Mouse (Mus musculus): ENCODE measurements around the gene Tsc1.

DNA sequence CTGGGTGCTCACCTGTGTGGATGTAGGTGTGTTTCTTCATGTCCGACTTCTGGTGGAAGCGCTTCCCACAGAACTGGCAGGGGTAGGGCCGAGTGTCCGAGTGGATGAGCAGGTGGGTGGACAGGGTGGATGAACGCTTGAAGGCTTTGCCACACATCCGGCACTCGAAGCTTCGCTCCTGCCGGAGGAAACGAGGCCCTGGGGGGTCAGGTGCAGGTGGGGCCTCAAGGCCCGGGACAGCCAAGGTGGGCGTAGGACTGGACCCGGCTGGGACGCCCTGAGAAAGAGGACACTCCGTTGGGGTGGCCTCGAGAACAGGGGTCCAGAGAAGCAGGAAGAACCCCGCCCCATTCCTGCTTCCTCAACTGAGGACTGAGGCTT, 29.6 kb upstream of the Tsc1 start:
- TF ChIP-seq CTCF (IDR thresholded peaks at IDR 0.05; ENCODE audit: borderline replicate concordance, insufficient read depth, low read length) (no peak), POLR2A (IDR thresholded peaks at IDR 0.05; ENCODE audit: low read depth, low read length) (no peak)
